Mouse (Mus musculus) C2C12 (cell line): ENCODE results near the gene Cdh24.

Experiments
- CEBPB ChIP-seq: IDR thresholded peaks from one replicate; pipeline ENCODE4 v1.6.1; 2011; ENCODE audit warnings: low read depth, mild to moderate bottlenecking, control low read depth, moderate library complexity
- CTCF ChIP-seq: IDR thresholded peaks from one replicate; pipeline ENCODE4 v1.5.1; 2011; ENCODE audit not compliant: control insufficient read depth, insufficient read depth, insufficient read length
- MAX ChIP-seq: IDR thresholded peaks from one replicate; pipeline ENCODE4 v1.6.1; 2011; ENCODE audit warnings: mild to moderate bottlenecking, control low read depth
- MYOG ChIP-seq: IDR thresholded peaks from one replicate; pipeline ENCODE4 v1.6.1; 2011; ENCODE audit not compliant: control insufficient read depth, insufficient read length; ENCODE audit errors: extremely low read depth

GRCm38 (mm10) chr14:54640121-54640520, 1.0 kb downstream of the Cdh24 start:
- TF ChIP-seq CTCF (no peak), MAX (no peak), CEBPB (no peak), MYOG (no peak)
